Mouse (Mus musculus) yolk sac, embryonic 10.5 days (tissue): ENCODE data around the gene Wdr18.

ENCODE experiments used
- DNase-seq: peaks from one replicate; pipeline ENCODE4 v3.0.0-alpha.2; 2017; ENCODE audit warnings: low spot score

The Wdr18 gene

DNA sequence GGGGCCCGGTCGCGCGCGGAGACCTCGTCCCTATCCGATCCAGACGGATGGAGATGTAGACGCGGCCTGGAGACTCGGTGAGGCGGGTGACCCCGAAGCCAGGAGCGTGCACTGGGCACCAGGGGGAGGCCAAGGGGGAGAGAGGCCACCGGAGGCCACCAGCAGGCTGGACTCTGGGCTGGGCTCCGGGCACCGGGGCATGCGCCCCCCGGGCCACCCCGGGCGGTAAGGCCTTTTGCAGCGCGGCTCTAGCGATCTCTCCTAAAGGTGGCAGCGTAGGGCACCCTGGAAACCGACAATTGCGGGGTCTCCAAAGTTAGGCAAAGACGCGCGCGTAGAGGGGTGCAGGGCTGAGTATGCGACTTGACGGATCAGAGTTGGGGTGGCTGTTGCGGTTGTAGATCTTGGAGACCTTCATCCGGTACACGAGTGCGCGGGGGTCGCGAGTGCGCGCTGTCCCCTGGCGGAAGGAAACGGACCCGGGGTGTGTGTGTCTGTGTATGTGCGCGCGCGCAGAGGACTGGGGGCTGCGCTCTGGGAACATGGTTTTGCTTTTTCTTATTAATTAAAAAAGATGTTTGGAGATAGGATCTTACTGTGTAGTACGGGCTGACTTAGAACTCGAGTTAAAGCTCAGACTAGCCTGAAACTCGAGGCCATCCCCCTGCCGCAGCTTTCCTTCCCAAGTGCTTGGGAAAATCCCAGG lies 32.5 kb upstream of the Wdr18 start:
- DNase-seq, result peak; percentile 69

DNA sequence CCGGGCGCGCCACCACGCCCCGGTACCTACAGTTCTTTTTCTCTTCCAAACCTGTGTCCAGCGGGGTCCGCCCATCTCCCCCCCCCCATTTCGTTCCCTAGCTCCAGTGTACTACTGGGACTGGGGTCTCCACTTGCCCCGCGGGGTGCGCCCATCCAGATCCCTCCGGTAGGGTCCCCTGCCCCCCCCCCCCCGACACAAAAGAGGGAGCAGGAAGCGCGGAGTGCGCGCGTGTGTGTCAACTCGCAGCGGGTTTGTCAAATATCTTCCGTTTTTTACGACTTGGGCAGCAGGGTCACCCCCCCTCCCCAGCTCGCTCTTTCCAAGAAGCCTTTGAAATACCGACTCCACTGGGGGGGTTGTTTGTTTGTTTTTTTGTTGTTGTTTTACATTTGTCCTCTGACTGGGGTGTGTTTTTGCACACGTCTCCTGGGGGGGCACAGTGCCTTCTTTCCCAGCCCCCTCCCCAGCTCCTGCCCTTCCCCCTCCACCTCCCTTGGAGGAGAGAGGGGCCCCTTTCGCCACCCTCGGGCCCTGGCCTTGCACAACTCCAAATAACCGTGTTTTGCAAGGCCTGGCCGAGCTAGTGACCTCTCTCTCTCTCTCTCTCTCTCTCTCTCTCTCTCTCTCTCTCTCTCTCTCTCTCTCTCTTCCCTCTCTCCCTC lies 31.8 kb upstream of the Wdr18 start:
- peak; percentile 87 for DNase-seq

DNA sequence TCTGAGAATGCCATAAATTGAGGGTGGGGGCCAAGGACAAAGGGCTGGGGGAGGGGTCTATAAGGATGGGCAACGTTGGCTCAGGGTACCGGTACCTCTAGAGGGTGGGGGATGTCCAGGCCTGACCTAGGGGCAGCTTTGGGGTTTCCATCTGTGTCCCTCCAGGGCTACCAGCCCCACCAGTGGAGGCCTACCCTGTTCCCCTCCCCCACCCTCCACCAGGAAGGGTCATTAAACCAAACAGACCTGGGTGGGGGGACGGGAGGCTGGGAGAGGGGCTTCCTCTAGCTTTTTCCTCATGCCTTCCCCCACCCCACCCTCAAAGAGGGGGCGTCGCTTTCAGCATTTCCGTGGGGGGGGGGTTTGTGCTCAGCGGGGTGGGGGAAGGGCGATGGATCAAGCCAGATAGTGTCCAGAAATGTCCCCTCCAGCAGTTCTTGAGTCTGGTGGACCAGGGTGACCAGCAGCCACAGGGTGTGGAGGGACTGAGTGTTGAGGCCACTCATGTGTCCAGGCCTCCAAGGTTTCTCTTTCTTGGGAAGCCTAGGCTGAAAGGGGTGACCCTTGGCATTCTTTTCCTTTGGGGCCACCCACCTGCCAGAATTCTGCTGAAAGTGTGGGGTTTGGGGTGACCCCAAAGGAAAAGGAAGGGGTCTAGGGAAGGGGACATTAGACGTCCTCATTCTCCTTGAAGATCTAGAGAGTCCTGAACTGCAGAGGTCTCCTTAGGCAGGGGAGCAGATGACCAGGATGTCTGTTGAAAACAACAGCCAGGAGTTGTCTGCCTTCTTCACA lies 30.8 kb upstream of the Wdr18 start:
- DNase-seq, result no peak

DNA sequence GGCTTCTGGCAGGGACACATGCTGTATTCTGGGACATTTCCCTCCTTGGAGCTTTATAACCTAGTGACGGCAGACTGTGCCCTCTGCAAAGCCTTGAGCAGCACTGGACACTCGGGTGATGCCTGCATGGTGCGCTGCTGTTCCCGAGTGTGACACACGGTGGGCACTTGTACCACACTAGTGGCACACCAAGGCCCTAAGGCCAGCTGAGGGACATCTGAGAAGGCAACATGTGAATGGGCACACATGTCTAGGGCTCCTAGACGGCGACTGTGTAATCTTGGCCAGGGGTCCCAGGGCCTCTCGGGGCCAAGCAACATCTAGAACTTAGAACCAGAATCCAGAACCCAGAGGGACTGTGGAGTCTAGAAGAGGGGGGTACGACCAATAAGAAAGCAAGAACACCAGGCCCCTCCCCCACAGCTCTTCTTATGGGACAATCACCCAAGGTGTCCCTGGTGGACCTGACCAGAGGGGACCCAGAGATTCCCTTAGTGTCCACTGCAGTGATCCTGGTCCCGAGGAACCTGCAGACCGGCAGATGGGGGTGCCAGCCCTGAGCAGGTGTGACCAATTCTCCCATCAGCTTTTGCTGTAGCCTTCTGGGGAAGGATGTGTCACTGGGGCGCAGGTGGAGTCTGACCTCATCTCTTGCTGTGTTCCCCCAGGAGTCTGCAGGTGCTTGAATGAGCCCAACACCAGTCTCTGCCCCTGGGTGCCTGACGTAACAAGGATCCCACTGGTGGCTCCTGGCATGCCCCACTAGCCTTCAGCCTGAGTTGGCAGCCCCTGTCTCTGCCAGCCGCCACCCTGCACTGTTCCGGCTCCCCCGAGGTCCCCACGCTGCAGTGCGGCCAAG lies 29.8 kb upstream of the Wdr18 start:
- no peak for DNase-seq

DNA sequence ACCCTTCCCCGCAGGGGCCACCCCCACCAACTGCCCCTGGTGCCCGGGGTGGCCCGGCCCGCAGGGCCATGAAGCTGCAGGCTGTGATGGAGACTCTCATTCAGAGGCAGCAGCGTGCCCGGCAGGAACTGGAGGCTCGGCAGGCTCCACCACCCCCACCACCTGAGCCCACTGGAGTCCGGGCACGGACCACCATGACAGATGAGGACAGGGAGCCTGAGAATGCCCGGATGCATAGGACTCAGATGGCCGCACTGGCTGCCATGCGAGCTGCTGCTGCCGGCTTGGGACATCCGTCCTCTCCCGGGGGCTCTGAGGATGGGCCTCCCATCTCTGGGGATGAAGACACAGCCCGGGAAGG lies 29.1 kb upstream of the Wdr18 start:
- no peak for DNase-seq

DNA sequence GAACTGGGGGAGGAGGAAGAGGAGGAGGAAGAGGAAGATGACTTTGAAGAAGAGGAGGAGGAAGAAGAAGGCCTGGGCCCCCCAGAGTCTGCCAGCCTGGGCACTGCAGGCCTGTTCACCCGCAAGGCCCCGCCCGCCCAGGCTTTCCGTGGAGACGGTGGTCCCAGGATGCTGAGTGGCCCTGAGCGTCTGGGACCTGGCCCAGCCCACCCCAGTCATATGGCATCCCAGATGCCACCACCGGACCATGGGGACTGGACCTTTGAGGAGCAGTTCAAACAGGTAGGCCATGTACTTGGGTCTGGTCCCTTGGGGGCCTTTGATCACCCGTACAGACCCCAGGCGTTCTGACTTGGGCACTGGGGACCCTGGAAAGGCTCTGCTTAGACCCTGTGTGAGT lies 28.2 kb upstream of the Wdr18 start:
- DNase-seq, result no peak

DNA sequence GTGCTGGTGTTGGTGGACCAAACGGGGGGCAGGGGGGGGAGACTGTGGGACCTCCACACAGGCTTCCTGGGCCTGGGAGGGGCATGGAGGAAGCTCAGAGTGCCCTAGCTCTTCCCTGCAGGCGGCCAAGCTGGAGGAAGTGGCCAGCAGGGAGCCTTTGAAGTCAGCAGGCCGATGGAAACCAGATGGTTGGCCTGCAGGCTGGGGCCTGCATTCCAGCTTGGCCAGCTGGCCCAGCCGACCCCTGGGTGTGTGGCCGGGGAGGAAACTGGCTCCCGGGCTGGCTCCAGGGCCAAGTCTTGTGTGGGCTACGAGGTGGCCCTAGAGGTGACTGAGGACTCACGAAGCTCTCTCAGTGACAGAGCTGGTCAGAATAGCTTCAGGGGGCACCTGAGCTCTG lies 27.2 kb upstream of the Wdr18 start:
- peak; percentile 60 for DNase-seq

DNA sequence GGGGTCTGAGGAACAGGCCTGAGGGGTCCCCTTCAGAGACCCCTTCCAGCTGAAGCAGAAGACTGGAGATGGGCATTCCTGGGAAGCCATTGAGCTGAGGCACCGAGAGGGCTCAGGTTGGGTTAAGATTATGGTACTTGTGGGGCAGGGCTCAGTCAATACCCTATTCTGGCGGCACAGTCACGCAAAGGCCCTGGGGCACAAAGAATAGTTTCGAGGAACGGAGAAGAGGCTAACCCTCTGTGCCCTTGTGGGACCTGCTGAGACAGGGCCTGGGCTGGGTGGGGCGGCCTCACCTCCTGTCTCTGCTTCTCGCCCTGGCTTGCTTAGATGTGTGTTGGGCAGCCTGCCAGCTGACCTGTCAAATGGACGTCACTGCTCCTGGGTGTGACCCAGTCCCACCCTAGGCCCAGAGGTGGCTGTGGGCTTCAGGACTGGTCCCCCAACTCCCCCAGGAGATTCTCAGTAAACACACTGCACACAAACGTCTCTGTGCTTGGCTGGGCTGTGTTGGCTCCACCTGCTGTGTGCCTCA lies 26.7 kb upstream of the Wdr18 start:
- no peak for DNase-seq

DNA sequence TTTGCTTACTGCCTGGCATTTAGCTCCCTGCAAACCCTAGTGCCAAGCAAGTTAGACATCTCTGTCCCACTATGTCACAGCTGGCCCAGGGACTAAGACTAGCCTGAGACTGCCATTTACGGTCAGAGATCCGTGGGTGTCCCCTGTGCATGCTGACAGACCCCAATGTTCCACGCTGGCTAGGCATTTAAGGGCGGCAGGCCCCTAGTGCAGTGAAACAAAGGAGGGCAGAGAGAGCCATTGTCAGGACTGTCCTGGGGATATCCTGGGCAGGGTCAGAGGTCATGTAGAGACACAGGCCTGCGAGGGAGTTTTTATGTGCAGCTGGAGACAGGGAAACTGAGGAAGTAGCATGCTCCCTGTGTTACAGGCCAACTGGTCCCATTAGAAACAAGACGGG lies 26.1 kb upstream of the Wdr18 start:
- no peak for DNase-seq

DNA sequence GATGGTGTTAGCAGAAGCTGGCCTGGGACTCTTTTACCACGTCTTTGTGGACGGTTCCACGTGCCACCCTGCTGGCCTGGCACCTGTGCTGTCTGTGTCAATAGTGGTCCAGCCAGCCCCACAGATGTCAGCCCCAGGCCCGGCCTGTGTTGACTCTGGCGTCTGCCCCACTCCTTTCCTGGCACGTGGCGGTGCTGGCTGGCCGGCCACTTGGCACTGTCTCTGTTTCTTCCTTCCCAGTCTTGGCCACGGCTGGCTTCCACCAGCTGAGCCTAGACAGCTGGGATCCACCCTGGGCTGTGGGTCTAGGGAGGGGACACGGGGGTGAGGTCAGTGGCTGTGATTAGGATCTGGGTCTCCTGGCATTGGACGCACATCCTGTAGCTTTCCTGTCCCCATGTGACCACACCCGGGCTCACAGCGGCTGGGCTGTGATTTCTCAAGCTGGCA lies 25.7 kb upstream of the Wdr18 start:
- no peak for DNase-seq

DNA sequence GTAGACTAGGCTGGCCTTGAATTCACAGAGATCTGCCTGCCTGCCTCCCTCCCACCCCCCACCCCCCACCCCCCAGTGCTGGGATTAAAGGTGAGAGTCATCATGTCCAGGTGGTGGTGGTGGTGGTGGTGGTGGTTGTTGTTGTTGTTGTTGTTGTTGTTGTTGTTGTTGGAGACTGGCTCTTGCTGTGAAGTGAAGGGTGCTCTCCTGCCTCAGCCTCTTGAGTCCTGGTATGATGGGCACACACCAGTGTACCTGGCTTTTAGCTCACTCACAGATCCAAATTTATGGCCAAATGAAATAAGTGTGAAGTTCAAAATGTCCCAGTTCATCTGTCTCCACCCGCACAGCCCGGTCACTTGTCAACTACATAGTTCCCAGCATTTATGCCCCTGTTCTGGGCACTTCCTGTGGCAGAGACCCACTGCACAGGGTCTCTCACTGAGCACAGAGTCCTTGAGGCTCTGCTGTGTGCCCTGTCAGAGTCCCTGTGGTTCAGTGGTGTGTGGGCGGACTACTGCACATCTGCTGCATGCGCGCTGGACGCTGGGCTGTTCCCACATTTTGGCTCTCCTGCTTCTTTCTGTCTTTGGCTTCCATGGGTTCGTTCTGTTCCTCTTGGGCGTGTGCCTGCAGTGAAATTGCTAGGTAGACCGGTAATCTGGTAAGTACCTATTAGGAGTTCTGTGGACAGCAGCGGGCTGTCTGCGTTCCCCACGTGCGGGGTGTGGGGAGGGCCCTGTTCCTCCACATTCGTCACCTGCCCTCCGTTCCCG lies 25.0 kb upstream of the Wdr18 start:
- no peak for DNase-seq

DNA sequence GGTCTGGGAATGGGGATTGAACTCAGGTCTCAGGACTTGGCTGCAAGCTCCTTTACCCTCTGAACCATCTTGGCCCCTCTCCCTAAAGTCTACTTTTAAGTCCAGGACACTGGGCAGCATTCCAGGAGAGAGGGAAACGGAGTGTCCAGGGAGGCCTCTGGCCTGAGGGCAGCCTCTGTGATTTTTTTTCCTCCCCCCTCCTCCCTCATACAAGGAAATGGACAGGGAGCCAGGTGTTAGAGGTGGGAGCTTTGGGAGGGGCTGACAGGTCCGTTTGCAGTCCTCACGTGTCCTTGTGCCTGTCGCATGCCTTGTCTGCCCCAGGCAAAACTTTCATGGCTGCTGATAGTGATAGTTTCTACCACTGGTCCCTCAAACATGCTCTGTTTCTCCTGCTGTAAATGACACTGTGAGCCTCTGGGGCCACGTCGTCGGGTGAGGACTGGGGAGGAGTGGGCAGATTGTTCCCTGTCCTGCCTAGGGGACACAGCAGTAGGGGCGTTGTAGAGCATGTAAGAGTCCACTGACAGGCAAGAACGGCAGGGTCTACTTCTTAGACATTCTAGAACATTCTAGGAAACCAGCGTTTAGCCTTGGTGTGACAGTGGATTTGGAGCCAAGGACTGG lies 23.6 kb upstream of the Wdr18 start:
- DNase-seq, result no peak

DNA sequence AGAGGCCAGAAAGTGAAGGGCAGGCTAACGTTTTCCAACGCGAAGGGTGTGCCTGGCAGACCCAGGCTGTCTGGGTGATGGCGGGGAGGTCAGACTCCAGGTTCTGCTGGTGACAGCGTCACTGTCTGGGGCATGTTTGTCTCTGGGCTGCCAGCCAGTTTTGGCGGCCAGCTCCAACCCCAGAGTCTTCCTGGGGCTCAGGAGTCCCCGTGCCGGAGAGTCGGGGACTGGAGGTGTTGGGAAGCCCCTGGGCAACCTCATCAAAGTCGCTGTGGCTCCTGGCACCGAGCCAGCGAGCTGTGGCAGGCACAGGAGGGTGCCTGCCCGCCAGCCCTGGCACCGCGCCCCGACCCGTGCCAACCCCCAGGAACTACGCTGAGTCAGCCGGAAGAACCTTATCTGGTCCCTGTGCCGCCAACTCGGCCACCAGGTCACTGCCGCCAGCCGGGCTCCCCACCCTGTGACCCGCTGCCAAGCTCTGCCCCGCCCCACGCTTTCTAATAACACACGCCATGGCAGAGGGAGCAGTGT lies 23.0 kb upstream of the Wdr18 start:
- DNase-seq, result no peak

DNA sequence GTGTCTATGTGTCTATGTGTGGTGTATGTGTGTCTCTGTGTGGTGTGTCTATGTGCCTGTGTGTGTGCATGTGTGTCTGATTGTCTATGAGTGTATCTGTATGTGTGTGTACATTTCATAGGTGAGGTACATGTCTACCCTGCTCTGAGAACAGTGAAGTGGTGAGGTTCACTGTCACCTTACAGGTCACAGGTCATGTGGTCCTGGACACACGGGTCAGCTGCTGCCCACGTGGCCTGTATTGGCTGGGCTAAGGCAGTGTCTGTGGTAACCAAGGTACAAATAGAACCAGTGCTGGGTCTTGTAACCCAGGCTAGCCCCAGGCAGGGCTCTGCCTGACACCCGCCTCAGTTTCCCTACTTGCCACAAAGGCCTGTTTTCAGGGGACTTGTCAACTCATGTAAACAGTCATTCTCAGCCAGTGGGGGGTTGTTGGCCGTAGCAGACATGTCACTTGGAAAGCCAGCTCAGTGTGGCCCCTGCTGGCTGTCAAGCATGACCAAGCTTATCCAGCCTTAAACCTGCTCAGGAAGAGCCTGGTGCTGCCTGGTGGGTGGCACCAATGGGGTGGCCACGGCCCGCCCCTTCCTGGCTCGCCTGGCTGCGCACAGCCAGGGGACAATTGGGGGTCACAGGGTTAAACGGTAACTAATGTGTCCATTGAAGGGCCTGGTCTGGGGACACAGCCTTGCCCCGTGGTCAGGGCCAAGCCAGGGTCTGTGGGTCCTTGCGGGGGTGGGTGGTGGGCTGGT lies 22.0 kb upstream of the Wdr18 start:
- no peak for DNase-seq

DNA sequence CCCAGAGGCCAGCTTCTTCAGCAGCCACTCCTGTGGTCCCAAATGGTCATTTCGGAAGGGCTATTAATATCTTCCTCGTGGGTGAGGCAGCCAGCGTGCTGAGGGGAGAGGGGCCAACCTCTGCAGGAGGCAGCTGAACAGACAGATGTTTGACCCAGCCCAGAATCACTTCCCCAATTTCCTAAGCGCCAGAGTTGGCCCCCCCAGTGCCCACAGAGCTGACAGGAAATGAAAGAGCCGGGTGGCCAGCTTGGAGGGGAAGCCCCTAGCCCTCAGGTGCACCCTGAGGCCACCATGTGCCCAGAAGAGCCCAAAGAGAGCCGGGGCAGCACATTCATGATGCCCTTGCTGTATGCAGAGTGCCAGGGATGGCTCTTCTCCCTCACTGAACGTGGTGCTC lies 19.2 kb upstream of the Wdr18 start:
- DNase-seq, result no peak

DNA sequence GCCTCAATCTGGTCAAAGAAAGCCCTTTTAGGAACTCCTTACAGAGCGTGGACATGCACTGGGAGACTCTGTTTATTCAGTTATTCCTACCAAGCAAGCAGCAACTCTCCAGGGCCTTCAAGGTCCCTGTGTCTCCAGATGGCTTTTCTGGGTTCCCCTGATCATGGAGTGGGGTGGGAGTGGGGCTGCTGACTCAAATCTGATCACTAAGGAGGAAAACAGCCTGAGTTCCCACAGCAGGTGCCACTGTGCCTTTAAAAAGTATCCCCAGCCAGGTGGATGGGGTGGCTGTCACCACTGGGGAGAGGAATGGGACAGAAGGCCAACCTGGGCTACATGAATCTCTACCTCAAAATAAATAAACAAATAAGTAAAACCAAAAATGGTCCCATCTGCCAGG lies 17.0 kb upstream of the Wdr18 start:
- DNase-seq, result no peak

DNA sequence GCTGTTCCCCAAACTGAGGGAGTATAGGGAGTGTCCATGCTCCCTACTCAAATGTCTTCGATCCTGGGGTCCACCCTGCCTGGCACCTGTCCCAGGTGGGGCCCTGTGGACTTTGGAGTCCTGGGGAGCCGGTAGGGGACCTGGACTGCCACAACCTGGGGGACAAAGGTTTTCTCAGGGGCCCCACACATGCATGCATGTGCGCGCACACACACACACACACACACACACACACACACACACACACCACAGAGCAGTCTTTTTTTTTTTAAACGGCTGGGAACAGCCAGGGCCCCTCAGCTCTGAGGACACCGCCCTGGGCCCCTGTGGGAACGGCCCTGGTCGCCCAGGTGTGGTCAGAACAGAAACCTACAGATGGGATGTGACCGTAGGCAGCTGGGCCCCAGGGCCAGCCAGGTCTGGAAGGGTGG lies 16.5 kb upstream of the Wdr18 start:
- DNase-seq, result no peak

DNA sequence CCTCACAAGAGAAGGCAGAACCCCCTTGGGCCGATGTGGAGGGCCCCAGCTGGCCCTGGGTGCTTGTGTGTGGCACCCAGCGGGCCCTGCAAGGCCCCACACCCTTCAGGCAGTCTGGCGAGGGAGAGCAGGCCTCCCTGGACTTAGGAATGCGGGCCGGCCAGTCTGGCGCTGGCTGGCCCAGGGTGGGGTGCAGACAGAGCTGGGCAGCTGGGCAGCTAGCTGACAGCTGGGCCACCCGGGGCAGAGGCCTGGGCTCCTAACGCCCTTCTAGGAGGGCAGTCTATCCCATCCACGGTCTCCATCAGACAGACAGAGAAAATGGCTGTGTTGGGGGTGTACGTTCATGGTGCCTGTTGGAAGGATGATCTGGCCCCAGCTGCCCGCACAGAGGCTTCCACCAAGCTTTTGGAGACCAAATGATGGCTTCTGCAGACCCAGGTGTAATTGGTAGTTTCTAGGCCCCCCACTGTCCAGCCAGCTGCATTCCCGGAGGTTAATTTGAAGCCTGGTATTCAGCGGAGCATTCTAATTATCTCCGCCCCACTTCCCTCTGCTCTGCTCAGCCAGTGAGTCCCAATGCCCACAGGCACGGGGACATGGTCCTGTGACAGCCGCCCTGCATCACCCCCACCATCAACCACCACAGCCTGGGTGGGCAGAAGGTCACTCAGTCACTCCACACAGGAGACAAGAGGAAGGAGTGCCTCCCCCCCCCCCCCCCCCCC lies 14.3 kb upstream of the Wdr18 start:
- DNase-seq, result peak; percentile 50

DNA sequence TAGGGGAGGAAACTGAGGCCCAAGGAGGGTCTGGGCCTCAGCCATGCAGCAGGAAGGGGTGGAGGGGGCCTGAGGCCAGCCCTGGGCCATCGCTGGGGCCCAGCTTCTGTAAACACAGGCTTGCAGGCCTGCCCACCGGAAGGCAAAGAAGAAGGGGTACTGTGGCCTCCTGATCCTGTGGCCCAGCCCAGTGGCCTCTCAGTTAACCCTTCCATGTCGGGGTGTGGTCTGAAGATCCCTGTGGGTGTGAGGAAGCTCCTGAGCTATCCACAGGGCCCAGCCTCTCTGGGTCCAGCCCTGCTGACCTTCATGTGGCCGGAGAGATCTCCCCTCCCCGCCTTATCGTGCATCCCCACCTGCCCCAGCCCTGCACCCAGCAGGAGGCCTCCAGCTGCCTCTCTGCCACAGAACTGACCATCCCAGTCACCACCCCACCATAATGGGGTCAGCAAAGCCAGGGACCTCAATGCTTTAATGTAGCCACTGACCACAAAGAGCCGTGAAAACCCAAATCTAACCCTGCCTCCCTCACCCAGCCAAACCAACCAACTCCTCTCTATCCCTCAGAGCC lies 13.1 kb upstream of the Wdr18 start:
- DNase-seq, result peak; percentile 84
